Mouse (Mus musculus) erythroblast, embryonic 14.5 days (primary cell): ENCODE results near the gene Ankrd1.

Experiments used
- GATA1 ChIP-seq: IDR thresholded peaks from 2 replicates; pipeline ENCODE4 v1.6.1; 2012; ENCODE audit warnings: low read length, inconsistent platforms, mixed read lengths
- TAL1 ChIP-seq: IDR thresholded peaks from 3 replicates; pipeline ENCODE4 v1.6.1; 2012; ENCODE audit warnings: low read length, inconsistent platforms, mixed read lengths

GRCm38 (mm10) chr19:36166401-36167160 is 46.7 kb upstream of the Ankrd1 start:
- TF ChIP-seq TAL1 (no peak), GATA1 (no peak)
